Mouse (Mus musculus): Measurements from ENCODE around the gene Skiv2l.

Gene Skiv2l

DNA sequence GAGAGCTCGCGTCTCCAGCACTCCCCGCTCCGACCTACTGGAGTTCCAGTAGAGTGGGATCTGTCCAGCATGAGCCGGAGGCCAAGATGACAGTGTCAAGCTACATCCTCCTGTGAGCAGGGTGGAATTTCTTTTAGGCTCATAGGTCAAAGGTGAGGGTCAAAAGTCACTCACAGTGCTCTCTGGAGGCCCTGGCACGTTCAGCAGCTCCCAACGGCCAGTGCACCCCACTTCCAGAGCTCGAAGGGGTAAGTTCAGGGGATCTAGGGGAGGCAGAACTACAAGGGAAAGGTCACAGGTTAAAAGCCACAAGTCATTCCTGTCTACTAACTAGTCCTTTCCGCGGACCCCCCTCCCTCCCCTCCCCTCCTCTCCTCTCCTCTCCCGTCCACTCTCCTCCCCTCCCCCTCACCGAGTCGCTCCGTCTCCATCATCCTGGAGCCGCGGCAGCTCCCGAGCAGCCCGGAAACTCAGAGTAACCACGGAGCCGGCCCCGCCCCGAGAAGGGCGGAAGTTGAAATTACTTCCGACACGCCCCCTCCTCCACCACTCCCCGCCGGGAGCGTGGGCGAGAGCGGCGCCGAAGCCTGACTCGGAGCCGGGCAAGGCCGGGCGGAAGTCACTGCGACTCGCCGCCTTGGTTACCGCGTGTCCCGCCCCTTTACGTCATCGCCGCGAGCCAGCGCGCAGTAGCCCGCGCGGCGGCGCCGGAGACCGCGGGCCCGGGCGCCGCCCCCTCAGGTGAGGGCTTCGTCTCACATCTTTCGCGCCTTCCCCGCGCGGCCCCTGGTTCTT, at the start of gene Skiv2l, which contains the start of gene Nelfe:
Gene Skiv2l, minus strand, starts transcription at position 489 of the 795 bp plus-strand sequence.
Gene Nelfe, plus strand, starts transcription at position 670 of the 795 bp plus-strand sequence.
- DNase-seq, result peak; percentile 99

DNA sequence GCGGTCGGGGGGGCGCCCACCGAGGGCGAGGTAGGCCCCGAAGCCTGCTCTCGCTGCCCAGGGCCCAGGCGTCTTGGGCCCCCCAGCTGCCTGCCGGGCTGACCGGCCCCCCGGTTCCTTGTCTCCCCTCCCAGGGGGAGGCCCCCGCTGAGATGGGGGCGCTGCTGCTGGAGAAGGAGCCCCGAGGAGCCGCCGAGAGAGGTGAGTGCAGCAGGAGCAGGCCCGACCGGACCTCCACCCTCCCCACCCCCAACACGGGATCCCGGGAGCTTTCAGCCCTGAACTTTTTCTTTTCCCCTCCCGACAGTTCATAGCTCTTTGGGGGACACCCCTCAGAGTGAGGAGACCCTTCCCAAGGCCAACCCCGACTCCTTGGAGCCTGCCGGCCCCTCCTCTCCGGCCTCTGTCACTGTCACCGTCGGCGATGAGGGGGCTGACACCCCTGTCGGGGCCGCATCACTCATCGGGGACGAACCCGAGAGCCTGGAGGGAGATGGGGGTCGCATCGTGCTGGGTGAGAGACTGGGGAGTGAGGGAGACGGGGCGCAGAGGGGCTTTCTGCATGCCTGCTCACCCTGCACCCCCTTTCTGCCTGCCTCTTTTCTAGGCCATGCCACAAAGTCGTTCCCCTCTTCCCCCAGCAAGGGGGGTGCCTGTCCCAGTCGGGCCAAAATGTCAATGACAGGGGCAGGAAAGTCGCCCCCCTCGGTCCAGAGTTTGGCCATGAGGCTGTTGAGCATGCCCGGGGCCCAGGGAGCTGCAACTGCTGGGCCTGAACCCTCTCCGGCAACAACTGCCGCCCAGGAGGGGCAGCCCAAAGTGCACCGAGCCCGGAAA, 49.3 kb upstream of the Skiv2l start:
- DNase-seq, result peak; percentile 70

DNA sequence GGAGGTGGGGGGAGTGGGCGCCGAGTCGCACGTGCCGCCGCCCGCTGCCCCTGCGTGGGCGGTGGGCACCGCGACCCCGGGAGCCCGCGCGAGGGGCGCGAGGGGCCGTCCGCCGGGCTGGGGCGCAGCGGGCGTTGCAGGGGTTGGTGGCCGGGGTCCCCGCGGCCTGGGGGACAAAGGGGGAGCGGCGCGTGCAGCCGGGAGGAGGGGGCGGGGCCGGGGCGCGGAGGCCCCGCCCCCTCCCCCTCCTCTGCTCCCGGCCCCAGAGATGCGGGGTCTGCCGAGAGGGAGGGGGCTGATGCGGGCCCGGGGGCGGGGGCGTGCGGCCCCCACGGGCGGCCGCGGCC, 48.7 kb upstream of the Skiv2l start:
- DNase-seq, result peak; percentile 71

DNA sequence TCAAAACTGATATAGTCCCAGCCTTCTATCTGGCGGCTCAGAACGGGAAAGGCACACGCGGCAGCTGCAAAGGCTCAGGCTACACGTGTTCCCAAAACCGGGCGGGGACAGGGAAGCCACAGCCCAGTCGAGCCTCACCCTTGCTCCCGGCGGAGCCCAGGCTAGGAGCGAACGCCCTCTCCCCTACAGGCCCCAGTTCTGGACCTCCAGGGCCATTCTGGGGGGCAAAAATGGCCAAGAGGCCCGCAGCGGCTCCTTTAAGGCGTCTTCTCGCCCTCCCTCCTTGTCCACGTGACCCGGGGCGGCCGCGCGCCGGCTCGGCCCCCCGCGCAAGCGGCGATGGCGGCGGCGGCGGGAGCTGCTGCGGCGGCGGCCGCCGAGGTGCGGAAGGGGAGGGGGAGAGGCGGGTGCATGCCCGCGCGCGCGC, 48.2 kb upstream of the Skiv2l start, which contains the start of the genes C2 and Ehmt2:
Gene C2, minus strand, starts transcription at position 106 of the 427 bp plus-strand sequence.
Gene Ehmt2, plus strand, starts transcription at position 310 of the 427 bp plus-strand sequence.
- DNase-seq, result peak; percentile 87

DNA sequence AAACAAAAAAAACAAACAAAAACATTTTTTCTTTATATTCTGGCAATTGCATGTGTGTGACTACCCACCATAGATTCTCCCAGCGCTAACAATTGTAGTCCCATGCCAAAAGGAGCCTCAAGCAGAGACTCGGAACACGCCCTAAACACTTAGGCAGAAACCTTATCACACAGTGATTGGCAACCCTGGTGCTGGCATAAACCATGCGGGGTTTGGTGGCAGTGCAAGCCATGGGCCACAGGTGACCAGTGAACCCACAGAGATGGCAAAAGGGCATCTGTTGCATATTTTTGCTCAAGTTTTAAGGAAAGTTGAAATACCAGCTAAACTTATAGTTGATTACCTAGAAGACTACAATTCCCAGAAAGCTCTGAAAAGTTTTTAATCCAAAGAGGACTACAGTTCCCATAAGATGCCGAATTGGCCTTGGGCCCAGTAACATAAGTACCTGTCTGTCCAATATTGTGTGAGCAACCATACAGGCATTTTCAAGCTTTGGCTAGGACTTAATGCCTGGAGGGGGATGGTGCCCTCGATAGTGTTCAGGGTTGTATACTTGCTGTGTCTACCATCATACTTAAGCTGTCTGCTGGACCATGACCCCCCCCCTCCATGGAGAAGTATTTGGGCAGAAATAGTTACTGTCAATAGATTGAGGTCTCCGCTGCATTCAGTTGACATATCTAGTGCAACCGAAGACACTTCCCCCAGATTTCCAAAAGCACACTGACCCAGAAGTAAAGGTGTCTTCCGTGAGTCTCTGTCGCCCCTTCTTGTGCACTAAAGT, 47.6 kb upstream of the Skiv2l start:
- DNase-seq, result no peak

DNA sequence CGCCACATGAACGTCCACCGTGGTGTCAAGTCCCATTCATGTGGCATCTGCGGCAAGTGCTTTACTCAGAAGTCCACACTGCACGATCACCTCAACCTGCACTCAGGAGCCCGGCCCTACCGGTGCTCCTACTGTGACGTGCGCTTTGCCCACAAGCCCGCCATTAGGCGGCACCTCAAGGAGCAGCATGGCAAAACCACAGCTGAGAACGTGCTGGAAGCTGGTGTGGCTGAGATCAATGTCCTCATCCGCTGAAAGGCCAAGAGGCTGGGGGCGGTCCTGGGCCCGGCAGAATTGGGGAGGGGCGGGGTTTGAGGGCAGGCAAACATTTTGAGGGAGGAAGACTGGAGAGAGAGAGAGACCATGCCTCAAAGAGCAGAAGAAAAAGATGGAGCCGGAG, 46.4 kb upstream of the Skiv2l start:
- DNase-seq, result peak; percentile 53

DNA sequence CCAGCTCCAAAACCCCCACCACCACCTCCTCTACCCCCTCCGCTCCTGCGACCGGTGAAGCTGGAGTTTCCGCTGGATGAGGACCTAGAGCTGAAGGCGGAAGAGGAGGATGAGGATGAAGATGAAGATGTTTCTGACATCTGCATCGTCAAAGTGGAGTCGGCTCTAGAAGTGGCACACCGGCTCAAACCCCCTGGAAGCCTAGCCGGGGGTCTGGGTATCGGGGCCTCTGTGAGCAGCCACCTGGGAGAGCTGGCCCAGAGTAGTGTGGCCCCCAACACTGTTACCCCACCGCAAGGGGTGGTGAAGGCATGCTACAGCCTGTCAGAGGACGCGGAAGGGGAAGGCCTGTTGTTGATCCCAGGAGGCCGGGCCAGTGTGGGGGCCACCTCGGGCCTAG, 45.7 kb upstream of the Skiv2l start:
- peak; percentile 32 for DNase-seq

DNA sequence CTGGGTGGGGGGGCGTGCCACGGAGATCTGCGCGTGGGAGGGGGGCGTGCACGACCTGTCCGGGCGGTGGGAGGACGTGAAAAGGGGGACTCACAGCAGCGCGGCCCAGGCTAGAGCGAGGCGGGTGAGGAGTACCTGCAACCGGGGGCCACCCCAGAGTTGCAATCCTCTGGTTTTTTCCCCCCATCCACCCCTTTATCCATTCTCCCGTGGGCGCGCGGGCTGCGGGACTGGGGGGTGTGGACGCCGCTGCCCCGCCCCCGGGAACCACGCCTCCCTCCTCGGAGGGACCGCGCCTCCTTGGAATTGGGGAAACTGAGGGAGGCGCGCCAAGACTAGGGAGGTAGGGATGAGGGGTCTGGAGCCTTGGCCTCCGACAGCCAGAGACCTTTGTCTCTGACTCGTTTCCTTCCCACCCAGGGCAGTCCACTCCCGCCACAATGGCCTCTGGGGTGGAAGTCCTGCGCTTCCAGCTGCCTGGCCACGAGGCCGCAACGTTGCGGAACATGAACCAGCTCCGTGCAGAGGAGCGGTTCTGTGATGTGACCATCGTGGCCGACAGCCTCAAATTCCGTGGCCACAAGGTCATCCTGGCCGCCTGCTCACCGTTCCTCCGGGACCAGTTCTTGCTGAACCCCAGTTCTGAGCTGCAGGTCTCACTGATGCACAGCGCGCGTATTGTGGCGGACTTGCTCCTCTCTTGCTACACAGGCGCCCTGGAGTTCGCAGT, 45.0 kb upstream of the Skiv2l start:
- peak; percentile 40 for DNase-seq

DNA sequence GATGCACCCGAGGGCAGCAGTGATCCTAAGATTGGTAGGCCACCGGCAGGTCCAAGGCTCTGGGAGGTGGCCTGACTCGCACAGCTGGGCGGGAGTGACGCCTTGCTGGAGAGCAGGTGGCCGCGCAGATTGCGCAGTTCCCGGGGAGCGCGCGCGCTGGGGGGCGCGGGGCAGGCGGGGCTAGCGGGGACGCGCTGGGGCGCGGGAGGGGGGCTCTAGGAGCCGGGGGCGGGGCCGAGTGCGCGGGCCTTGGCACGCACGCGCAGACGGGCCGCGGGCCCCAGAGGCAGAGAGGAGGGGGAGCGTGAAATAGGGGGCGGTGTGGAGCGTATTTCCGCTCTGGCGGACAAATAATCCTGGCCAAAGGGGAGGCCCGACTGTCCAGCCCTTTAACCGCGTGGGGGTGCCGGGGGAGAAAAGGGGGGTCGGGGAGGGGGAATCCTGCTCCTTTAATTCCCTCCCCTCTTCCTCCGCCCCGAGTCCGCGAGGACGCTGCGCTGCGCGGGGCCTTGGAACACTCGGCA, 44.1 kb upstream of the Skiv2l start:
- DNase-seq, result peak; percentile 97

DNA sequence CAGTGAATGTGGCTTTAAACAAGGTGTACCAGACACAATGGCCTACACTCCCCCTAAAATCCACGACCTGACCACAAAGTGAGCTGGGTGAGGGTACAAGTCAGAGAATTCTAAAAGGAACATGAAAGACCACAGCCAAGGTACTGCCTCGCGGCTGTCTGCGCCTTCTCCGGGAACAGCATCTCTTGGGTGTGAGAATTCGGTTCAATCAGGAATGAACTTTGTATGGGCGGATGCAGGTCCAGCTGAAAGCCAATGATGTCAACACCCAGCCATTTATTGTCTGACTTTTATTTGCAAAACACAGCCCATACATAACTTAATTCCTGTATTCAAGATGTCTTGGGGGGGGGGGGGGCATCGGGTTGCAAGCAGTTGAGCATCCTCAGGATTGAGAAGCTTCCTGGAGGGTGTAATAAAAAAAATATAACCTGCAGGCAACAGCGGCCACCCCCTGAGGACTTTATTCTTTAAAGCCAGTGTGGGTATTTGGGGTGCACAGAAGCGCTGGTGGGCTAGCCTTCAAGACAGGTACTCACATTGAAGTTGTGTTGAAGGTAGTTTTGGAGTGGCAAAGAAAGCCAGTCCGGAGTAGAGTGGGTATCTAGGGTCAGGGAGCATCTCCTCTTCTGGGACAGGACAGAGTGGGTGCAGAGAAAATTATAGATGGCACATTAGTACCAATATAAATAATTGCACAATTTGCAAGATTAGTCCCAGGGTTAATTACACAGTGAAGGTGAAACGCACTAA, 43.2 kb upstream of the Skiv2l start:
- DNase-seq, result no peak

DNA sequence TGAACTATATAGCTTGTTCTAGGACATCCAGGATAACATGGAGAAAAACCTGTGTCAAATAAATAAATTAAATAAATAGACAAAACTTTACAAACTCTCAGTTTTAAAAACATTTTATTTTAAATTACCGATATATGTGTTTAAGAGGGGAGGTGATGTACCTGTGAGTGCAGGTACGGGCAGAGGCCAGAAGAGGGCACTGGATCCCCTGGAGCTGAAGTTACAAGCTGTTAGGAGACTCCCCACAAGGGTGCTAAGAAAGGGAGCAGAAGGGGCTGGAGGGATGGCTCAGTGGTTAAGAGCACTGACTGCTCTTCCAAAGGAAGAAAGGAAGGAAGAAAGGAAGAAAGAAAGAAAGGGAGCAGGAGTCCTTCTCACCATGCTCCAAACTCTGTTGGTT, 41.4 kb upstream of the Skiv2l start:
- DNase-seq, result no peak

DNA sequence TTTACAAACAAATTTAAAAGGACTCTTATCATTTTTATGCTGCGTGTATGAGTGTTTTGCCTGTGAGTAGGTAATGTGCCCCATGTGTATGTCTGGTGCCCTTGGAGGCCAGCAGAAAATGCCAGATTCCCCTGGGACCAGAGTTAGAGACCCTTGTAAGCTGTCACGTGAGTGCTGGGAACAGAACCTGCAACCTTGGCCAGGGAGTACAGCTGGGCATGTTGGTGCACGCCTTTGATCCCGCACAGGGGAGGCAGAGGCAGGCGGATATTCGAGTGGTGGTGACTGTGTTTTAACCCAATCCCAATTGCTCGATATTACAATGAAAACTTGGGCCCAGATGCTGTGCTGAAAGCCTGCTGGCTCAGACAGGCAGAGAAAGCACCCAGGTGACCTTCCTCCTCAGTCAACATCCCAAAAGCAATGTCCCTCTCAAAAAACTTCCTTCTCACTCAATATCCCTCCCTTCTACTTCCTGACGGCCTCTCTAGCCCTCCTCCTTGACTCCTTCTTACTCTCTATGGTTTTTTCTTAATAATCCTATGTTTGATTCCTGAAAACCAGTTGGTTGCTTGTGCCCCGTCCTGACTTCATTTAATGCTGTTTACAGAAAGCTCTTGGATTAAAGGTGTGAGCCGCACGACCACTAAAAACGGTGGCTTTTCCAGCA, 40.2 kb upstream of the Skiv2l start:
- no peak for DNase-seq

DNA sequence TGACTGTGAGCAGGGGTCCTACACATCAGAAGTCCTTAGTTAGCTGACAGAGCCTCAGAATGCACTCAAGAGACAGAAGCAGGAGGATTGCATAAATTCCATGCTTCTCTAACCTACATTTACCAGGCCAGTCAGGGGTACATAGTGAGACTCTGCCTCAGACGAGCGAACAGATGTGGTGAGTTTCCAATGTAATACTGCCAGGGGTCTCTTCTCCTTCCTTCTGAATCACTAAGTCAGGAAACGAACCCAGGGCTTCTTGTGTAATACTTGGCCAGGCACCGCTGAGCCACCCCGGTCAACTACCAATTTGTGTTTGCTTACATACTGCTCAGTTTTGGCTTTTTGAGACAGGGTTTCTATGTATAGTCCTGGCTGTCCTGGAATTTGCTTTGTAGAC, 37.9 kb upstream of the Skiv2l start:
- DNase-seq, result no peak

DNA sequence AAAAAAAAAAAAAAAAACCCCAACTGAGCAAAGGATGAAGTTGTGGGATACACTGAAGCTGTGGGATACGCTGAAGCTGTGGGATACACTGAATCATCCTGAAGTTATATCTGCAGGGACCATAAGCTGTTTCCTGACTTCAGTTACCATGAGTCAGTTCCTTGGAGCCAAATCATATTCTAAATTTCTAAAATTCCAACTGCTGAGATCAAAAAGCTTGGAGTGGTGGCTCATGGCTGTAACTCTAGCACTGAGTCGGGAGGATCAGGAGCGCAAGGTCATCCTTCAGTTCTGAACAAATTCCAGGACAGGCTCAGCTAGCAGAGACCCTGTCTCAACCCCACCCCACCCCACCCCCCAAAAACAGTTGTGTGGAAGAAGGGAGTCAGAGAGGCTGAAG, 35.6 kb upstream of the Skiv2l start:
- no peak for DNase-seq

DNA sequence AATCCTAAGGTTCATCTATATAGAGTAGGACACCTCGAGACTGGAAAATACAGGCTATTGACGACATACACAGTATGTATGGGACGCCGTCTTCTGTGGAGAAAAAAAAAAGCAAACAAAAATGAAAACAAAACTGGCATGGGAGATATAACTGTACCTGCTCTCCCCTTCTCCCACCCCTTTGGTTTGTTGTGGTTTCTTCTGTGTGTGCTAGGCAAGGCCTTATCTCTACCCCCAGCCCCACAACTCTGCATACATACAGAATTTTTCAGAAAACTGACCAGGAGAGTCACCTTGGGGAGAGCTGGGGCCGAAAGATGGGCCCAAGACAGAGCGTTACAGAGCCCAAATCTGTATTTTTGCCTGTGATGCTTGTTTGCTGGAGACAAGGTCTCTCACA, 34.7 kb upstream of the Skiv2l start:
- DNase-seq, result no peak

DNA sequence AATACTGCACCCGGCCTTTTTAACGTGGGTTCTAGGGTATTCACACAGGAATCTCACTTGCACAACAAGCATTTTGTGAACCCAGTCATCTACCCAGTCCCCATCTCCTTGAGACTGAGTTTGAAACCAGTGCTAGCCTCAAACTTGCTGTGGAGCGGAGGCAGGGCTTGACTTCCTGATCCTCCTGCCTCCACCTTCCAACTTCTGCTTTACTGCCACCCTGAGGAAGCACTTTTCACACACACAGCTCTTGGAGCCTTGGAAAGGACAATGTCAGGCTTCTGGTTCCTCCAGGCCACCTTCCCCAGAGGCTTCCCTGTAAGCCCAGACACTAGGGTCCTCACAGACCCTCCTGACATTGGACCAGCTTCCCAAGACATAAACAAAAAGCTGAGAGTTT, 33.3 kb upstream of the Skiv2l start:
- DNase-seq, result no peak

DNA sequence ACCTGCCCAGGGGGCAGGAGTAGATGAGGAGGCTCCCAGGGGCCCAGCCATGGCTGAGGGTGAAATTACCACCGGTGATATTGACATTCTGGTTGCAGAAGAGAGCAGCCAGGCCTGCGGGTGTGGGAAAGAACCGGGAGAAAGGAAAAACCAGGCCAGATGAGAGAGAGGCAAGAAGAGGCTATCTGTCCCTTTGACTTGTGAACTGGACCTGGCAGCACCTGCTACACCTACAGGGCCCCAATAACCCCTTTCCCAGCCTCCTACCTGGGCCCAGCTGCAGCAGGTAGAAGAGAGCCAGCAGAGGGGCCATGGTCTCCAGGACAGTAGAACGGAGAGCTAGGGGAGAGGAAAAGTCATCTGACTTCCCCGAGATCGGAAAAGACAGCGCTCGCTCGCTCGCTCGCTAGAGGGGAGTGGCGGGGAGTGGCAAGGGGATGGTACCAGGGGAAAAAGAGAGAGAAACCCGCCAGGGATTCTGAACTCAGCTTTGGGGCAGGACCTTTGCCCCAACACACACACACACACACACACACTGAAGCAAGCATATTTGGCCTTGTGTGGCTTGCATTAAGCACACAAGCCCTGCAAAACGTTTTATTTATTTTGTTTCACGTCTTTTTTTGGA, 31.8 kb upstream of the Skiv2l start, which contains the start of gene Gm20547:
Gene Gm20547, minus strand, starts transcription at position 360 of the 628 bp plus-strand sequence.
- no peak for DNase-seq

DNA sequence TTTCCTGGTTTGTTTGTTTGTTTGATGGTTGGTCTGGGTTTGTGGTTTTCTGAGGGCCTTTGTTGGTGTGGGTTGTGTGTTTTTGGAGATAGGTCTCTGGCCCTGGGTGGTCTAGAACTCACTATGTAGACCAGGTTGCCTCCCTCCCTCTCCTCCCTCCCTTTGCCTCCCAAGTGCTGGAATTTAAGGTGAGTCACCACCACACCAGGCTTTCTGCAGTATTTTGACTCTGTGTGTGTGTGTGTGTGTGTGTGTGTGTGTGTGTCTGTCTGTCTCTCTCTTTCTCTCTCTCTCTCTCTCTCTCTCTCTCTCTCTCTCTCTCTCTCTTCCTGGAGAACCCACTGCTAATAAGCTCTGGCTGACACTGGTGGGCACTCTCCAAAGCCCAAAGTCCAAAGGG, 31.2 kb upstream of the Skiv2l start:
- no peak for DNase-seq

DNA sequence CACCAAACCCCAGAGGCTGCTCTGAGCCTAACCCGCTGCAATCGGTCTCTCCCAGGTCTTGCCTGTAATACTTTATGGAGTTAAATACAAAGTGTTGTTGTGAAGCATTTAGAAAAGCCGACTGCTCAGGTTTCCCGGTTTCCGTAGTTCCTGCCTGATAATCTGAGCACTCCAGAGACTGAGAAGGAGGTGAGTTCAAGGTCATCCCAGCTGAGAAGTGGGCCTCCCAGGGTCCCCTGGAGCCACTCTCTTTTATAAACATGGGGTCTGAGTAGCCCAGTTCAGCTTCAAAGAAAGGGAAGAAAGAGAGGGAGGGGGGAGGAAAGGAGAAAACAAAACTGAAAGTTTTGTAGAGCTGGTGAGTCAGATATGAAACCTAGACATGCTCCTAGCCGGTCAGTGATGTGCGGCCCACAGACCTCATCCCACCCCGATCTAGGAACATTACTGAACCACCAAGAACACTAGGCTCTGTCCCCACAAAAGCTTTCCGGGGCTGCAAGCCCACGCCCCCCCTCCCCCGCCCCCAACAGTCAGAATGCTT, 29.4 kb upstream of the Skiv2l start, which contains the start of gene Zbtb12:
Gene Zbtb12, plus strand, starts transcription at position 148 of the 544 bp plus-strand sequence.
- DNase-seq, result no peak

DNA sequence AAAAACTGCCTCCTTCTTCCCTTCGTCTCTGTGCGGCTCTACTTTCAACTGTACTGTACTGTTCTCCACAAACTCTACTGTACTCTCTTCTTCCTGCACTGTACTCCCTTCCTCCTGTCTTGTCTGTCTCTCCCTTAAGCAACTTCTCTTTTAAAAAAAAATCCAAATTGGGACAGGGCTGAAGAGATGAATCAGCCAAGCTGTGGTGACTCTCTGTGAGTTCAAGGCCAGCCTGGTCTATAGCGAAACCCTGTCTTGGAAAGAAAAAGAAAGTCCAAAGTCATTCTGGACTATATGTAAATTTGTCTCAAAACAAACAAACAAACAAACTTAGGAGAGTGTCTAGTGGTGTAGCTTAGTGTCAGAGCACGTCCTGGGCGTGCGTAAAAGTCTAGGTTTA, 24.3 kb upstream of the Skiv2l start:
- DNase-seq, result no peak
